Mouse (Mus musculus) right cerebral cortex, postnatal 14 days (tissue): ENCODE results near the gene Olfr666.
"Not testable (repeated sequence)": the region's sequence is repeated elsewhere in the genome, so short reads cannot be mapped to it uniquely, and the experiment has no call there.

ENCODE experiments used
- DNase-seq: peaks from one replicate; pipeline ENCODE4 v3.0.0; 2022

Gene Olfr666

DNA sequence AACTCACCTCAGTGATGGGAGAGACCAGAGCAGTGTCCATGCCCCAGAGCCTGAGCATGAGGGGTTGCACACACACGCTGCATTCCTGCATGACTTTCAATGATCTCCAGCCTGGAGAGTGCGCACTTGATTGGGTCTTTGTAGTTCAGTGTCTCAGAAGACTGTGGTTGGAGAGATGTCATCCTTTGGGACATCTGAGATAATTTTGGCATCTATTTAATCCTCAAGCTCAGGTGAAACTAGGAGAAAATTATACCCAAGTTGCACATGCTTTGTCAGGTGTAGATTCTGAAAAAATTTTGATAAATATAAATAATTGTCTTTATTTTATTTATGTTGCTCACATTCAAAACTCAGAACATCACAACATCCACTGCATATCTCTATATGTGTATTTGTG lies at the start of gene Olfr666:
Gene Olfr666 (minus strand): TSS at position 101 of the 400 bp plus-strand sequence.
- DNase-seq: no peak

DNA sequence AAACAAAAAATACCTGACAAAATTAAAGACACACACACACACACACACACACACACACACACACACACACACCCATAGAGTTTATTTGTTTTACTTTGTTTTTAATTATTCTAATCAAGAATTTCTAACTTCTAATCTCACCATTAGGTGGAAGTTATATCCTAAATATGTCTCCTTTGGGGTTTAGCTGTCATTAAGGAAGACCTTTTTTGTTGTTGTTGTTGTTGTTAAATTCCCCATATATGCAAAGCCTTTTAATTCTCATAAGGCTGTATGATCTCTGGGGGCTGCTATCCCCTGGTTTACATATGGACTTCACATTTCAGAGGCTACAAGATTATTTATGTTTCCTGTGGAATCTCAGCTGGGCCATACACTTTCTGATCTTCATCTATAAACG lies 38.2 kb upstream of the Olfr666 start, which contains the start of gene Olfr669:
Gene Olfr669 (plus strand): TSS at position 301 of the 400 bp plus-strand sequence.
- DNase-seq: no peak

- DNase-seq: no peak
Observed at GRCm38 (mm10) chr7:104927957-104928356, 32.2 kb upstream of the Olfr666 start, which contains the start of gene Olfr668. Olfr668 (minus strand) TSS chr7:104928057.

GRCm38 (mm10) chr7:104921382-104921781 lies 25.6 kb upstream of the Olfr666 start, which contains the start of gene Olfr667:
Olfr667 (minus strand) TSS chr7:104921482.
- no peak for DNase-seq

DNA sequence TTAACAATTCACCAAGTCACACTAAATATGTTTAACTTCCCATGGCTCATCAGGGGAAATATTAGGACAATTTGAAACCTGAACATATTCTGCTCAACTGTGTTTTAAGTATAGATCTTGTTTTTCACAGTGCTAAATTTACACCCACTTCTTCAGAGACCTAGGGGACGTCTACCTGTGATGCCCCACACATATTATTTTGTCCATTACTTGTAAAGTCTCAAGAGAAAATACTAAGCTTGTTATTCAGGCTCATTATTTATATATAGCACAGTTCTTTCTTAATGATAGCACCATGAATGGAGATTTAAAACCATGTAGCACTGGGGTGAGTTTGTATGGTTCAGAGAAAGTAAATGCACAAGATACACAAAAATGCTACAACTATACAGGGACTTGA lies 18.0 kb downstream of the Olfr666 start, which contains the start of gene Olfr665:
Gene Olfr665 (plus strand): TSS at position 301 of the 400 bp plus-strand sequence.
- no peak for DNase-seq

DNA sequence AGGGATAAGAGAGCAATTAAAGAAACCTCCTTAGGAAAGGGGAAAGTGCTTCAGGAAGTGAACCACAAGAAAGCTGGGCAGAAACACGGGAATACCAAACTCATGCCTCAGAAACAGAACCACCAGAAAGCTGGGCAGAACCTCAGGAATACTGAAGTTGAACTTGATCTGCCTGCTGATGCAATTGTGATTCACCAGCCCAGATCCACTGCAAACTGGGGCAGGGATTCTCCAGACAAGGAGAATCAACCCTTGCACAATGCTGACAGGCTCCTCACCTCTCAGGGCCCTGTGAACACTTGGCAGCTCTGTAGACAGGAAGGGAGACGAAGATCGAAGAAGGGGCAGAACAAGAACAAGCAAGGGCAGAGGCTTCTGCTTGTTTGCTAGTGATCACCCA lies 34.4 kb downstream of the Olfr666 start:
- DNase-seq: no peak

DNA sequence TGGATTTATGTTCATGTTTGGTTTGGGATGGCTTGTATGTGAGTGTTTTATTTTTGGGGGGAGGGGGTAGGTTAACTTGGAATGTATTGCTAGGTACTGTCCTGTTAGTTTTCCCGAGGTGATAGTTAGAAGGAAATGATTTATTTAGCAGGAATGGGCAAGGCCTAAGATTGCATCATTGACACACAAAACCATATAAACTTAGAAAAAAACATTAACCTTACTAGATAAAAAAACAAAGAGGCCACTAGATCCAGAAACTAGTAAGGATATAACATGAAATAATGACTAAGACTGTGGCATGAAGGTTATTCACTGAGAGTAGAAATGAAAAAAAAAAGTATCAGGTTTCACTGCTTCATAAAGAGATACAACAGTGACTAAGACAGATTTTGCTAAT lies 38.1 kb downstream of the Olfr666 start:
- DNase-seq: no peak

DNA sequence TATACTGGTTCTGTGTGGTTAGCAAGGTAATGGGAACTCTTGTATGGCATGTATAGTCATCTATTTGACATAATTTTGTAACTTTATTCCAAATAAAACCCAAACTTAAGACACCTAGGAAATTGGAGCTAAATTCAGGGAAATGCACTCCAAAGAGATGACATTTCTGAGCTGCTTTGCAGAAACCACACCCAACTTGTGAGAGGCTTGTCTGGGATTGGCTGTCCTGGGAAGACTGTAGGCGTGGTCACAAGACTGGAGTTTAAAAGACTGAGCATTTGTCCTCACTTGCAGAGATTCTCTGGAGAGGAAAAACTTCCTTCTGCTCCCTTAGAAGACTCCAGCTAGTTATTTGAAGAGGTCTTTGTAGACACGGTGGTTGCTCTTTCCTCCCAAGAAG lies 39.0 kb downstream of the Olfr666 start, which contains the start of gene Usp17la:
Gene Usp17la (plus strand): TSS at position 301 of the 400 bp plus-strand sequence.
- not testable (repeated sequence) for DNase-seq

GRCm38 (mm10) chr7:104855248-104855750 lies 40.5 kb downstream of the Olfr666 start:
- no peak for DNase-seq

GRCm38 (mm10) chr7:104851546-104851945 lies 44.2 kb downstream of the Olfr666 start:
- DNase-seq: not testable (repeated sequence)

GRCm38 (mm10) chr7:104843731-104844287 lies 51.9 kb downstream of the Olfr666 start:
- DNase-seq: no peak

DNA sequence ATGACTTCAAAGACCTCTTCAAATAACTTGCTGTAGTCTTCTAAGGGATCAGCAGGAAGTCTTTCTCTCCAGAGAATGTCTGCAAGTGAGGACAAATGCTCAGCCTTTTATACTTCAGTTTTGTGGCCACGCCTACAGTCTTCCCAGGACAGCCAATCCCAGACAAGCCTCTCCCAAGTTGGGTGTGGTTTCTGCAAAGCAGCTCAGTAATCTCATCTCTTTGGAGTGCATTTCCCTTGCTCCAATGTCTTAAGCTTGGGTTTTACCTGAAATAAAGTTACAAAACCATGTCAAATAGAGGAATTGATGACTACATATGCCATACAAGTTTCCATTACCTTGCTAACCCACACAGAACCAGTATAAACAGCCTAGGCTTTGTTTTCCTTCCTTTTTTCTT lies 53.2 kb downstream of the Olfr666 start, which contains the start of gene Usp17lb:
Gene Usp17lb (minus strand): TSS at position 101 of the 400 bp plus-strand sequence.
- no peak for DNase-seq
